Mouse (Mus musculus): Measurements from ENCODE around the gene Gabbr2.

GRCm38 (mm10) chr4:46860586-46860985 is 131.1 kb downstream of the Gabbr2 start:
- TF ChIP-seq CTCF (IDR thresholded peaks at IDR 0.05; ENCODE audit: low read depth) (no peak), EP300 (optimal IDR thresholded peaks at IDR 0.05) (no peak)

Data from stomach, postnatal 0 days (tissue).